Mouse (Mus musculus) embryonic facial prominence, embryonic 14.5 days (tissue): Measurements from ENCODE around the gene Nhlrc3. TPM values are rescaled to one million over a fixed set of nuclear protein-coding genes. Genes with fewer than 3 reads are reported as not detected.
A peak's percentile ranks its signal among the peaks of the same experiment; 100 is the strongest.

ENCODE experiments used
- ATAC-seq: fragments of 200-750 bp; cut with Nextera tagmentation; 2 replicates; pipeline ENCODE4 v1.8.0; 2017; ENCODE audit warnings: low read depth, moderate number of reproducible peaks, moderate TSS enrichment
- DNase-seq: peaks from one replicate; pipeline ENCODE4 v3.0.0-alpha.2; 2015; ENCODE audit warnings: low spot score
- H3K27ac ChIP-seq: fragments of 300-500 bp; sonication (generic); replicated peaks from 2 replicates; pipeline ENCODE4 v1.5.1; 2014; ENCODE audit warnings: low read depth, mild to moderate bottlenecking, low read length, moderate library complexity
- H3K27me3 ChIP-seq: fragments of 300-500 bp; sonication (generic); replicated peaks from 2 replicates; pipeline ENCODE4 v1.6.1; 2014; ENCODE audit warnings: low read length; ENCODE audit not compliant: control insufficient read depth, insufficient read depth
- H3K36me3 ChIP-seq: fragments of 300-500 bp; sonication (generic); 2 replicates; pipeline ENCODE4 v1.6.1; 2014; ENCODE audit warnings: low read length, mixed read lengths; ENCODE audit not compliant: control insufficient read depth, insufficient read depth
- H3K4me1 ChIP-seq: fragments of 300-500 bp; sonication (generic); 2 replicates; pipeline ENCODE4 v1.6.1; 2014; ENCODE audit warnings: antibody characterized with exemption, low read length; ENCODE audit not compliant: control insufficient read depth, insufficient read depth
- H3K4me2 ChIP-seq: fragments of 300-500 bp; sonication (generic); 2 replicates; pipeline ENCODE4 v1.6.1; 2014; ENCODE audit warnings: low read depth, mild to moderate bottlenecking, low read length, moderate library complexity, mixed read lengths
- H3K4me3 ChIP-seq: fragments of 300-500 bp; sonication (generic); 2 replicates; pipeline ENCODE4 v1.5.1; 2014; ENCODE audit warnings: low read depth, mild to moderate bottlenecking, low read length
- H3K9ac ChIP-seq: fragments of 300-500 bp; sonication (generic); 2 replicates; pipeline ENCODE4 v1.6.1; 2014; ENCODE audit warnings: low read depth, mild to moderate bottlenecking, low read length, moderate library complexity, mixed read lengths
- H3K9me3 ChIP-seq: fragments of 300-500 bp; sonication (generic); 2 replicates; pipeline ENCODE4 v1.6.1; 2016; ENCODE audit warnings: low read length; ENCODE audit not compliant: control insufficient read depth
- WGBS: fragments of 180-500 bp; shearing (Covaris S2); extraction: QIAGEN DNeasy Blood & Tissue Kit; methylation state at CpG from one replicate; pipeline ENCODE4 v1.1.7; 2014; 5-methylcytosine and 5-hydroxymethylcytosine counted together
- polyA plus RNA-seq: library from polyadenylated mRNA; unstranded; fragments of >200 nt; fragmentation: Nextera tagmentation; extraction: Ambion mirVana; gene quantifications from 2 replicates; pipeline ENCODE4 v1.2.1, GENCODE M21; 2014

Gene Nhlrc3
- polyA plus RNA-seq, 1 experiment from 2014 or later = 10.2 TPM

DNA sequence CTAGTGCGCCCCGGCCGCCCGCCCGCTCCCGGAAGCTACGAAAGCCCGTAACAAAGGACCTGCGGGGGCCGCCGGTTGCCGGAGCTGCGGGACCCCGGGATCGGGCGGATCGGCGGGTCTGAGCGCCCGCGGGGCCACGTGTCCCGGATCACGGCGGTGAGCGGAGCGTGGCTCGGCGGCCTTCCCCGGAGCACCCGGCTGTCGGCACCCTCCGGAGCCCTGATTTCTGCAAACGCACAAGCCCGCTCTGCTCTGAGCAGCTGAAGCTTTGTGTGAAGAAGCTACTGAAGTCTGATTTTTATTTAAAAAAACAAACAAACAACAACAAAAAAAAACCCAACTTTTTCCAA is 608 bp upstream of the Nhlrc3 start:
- Histone ChIP-seq H3K4me3 (peak overlapping the region; percentile 86), H3K27me3 (no peaks in the 10 kb centered on the region), H3K9ac (peak overlapping the region; percentile 95), H3K36me3 (peaks cover 12% of the 10 kb centered on the region), H3K9me3 (no peaks in the 10 kb centered on the region), H3K4me2 (peak overlapping the region; percentile 80), H3K27ac (peak overlapping the region; percentile 89), H3K4me1 (peaks cover 18% of the 10 kb centered on the region)
- DNase-seq = no peak
- peak; percentile 53 for ATAC-seq
- under 1% methylated on average over 35 of the region's 35 CpGs for WGBS

DNA sequence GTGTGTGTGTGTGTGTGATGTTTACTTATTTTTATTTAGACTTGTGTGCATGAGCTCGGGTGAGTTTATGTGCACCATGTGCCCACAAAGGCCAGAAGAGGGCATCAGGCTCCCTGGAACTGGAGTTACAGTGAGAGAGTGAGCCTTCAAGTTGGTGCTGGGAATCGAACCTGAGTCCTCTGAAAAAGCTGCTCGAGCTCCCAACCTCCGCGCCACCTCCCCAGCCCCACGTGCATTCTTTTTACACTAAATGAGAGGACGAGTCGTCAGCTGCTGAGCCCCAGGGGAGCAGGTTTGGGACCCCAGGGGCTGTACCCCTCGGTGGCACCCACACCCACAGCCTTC is 459 bp downstream of the Nhlrc3 start:
- peak overlapping the region; percentile 79 for H3K27ac ChIP-seq
- no peak for ATAC-seq
- peaks cover 18% of the 10 kb centered on the region for H3K4me1 ChIP-seq
- H3K4me2 ChIP-seq = peak overlapping the region; percentile 80
- DNase-seq = no peak
- no peaks in the 10 kb centered on the region for H3K27me3 ChIP-seq
- no peaks in the 10 kb centered on the region for H3K9me3 ChIP-seq
- peaks cover 23% of the 10 kb centered on the region for H3K36me3 ChIP-seq
- peak overlapping the region; percentile 86 for H3K4me3 ChIP-seq
- 5% methylated on average over 9 of the region's 9 CpGs for WGBS
- peak overlapping the region; percentile 95 for H3K9ac ChIP-seq

DNA sequence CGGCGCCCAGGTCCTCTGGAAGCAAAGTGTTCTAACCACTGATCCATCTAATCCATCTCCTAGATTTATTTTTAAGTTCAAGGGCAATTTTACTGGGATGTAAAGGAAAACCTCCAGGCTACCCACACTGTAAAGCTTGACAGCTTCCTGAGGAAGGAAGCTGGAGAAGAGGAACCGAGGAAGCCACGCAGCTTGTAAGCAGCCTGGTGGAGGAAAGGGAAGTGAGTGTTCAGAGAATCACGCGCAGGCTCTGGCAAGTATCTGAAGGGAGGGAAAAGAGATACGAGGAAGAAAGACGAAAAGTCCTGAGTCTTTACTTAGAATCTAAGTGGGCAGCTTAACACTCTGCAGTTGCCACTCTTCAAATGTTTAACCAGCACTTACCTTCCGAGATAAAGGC is 3.0 kb downstream of the Nhlrc3 start:
- ATAC-seq (no peak), DNase-seq (no peak)
- Histone ChIP-seq H3K27me3 (no peaks in the 10 kb centered on the region), H3K4me1 (peaks cover 3% of the 10 kb centered on the region; the same call in 1 of the 2 replicates), H3K4me2 (no peak overlapping the region), H3K9me3 (no peaks in the 10 kb centered on the region), H3K27ac (no peak overlapping the region), H3K36me3 (peaks cover 47% of the 10 kb centered on the region), H3K4me3 (no peak overlapping the region), H3K9ac (no peak overlapping the region)
- 85% methylated on average over 9 of the region's 9 CpGs for WGBS

DNA sequence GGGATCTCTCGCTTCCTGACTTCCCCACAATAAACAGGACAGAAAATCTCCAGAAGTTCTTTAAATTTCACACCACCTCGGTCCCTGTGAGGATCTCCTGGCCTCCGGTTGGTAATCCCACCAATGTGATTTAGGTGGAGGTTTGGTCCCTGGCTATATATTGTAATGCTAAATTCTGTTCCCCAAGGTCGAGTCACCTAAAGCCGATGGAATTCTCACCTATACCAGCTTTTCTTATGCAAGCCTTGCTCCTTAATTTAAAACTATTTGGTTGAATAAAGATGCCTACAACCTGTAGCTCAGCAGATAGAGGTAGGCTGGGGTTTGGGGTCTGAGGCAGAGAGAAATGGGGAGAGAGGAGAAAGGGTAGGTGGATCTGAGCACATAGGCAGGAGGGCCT is 5.4 kb downstream of the Nhlrc3 start:
- Histone ChIP-seq H3K9ac (no peak overlapping the region), H3K4me2 (no peak overlapping the region), H3K27ac (no peak overlapping the region), H3K4me3 (no peak overlapping the region), H3K9me3 (no peaks in the 10 kb centered on the region), H3K36me3 (peaks cover 71% of the 10 kb centered on the region), H3K4me1 (no peaks in the 10 kb centered on the region; the same call in 1 of the 2 replicates), H3K27me3 (no peaks in the 10 kb centered on the region)
- DNase-seq = no peak
- WGBS = 78% methylated on average over 5 of the region's 5 CpGs
- no peak for ATAC-seq

- H3K4me1 ChIP-seq = no peaks in the 10 kb centered on the region
- ATAC-seq (no peak), DNase-seq (no peak)
- peaks cover 93% of the 10 kb centered on the region for H3K36me3 ChIP-seq
- H3K4me3 ChIP-seq = no peak overlapping the region
- 79% methylated on average over 7 of the region's 7 CpGs for WGBS
- no peak overlapping the region for H3K27ac ChIP-seq
- H3K4me2 ChIP-seq = no peak overlapping the region
- H3K27me3 ChIP-seq = no peaks in the 10 kb centered on the region
- H3K9ac ChIP-seq = no peak overlapping the region
- no peaks in the 10 kb centered on the region for H3K9me3 ChIP-seq
These were observed 8.1 kb downstream of the Nhlrc3 start for GRCm38 (mm10) chr3:53454984-53455383.

DNA sequence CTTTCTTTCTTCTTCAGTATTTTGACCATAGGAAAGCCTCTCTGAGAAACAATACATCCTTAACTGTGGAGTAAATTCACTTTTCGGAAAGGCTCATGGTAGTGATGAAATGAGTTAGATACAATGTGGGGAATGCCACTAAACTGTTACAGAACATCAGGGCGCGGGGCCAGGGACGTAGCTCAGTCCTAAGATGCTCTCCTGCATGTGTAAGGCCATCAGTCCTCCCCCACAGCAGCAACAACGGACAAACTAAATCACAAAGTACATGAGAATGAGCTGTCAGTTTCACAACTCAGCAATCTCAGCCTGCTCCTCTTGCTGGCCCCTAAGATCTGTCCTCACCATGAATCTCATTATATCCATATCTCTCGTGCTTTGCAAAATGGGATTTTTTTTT is 8.6 kb downstream of the Nhlrc3 start:
- DNase-seq (no peak), ATAC-seq (no peak)
- Histone ChIP-seq H3K4me3 (no peak overlapping the region), H3K27me3 (no peaks in the 10 kb centered on the region), H3K9me3 (no peaks in the 10 kb centered on the region), H3K36me3 (peaks cover 90% of the 10 kb centered on the region), H3K4me1 (no peaks in the 10 kb centered on the region), H3K4me2 (no peak overlapping the region), H3K9ac (no peak overlapping the region), H3K27ac (no peak overlapping the region)
- WGBS = 94% methylated on average over 6 of the region's 6 CpGs

- Histone ChIP-seq H3K4me1 (no peaks in the 10 kb centered on the region), H3K27ac (no peak overlapping the region), H3K4me2 (no peak overlapping the region), H3K9ac (no peak overlapping the region), H3K4me3 (no peak overlapping the region), H3K36me3 (peaks cover 87% of the 10 kb centered on the region), H3K9me3 (no peaks in the 10 kb centered on the region), H3K27me3 (no peaks in the 10 kb centered on the region)
- ATAC-seq (no peak), DNase-seq (no peak)
- WGBS = 94% methylated on average over 6 of the region's 6 CpGs
These were observed 9.1 kb downstream of the Nhlrc3 start for GRCm38 (mm10) chr3:53454005-53454404.

DNA sequence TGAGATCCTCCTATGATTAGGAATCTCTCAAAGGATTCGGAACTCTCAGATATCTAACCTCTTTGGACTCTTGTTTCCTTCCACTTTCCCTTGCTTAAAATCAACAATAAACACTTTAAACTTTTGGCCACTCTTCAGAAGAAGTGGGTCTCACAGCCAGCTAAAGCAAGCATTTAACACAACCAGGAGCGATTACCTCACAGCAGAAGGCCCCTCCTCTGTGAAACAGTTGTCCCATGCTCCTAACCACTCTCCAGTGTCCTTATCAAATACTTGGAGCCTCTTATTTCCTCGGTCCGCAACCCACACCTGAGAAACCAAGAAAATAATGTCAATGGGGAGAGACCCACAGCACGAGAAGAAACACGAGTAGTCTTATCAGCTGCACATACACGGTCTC is 9.8 kb downstream of the Nhlrc3 start:
- H3K9ac ChIP-seq = no peak overlapping the region
- H3K4me1 ChIP-seq = no peaks in the 10 kb centered on the region
- no peaks in the 10 kb centered on the region for H3K27me3 ChIP-seq
- 92% methylated on average over 7 of the region's 7 CpGs for WGBS
- no peak overlapping the region for H3K27ac ChIP-seq
- ATAC-seq (no peak), DNase-seq (no peak)
- H3K4me2 ChIP-seq = no peak overlapping the region
- H3K4me3 ChIP-seq = no peak overlapping the region
- H3K36me3 ChIP-seq = peaks cover 81% of the 10 kb centered on the region
- H3K9me3 ChIP-seq = no peaks in the 10 kb centered on the region

DNA sequence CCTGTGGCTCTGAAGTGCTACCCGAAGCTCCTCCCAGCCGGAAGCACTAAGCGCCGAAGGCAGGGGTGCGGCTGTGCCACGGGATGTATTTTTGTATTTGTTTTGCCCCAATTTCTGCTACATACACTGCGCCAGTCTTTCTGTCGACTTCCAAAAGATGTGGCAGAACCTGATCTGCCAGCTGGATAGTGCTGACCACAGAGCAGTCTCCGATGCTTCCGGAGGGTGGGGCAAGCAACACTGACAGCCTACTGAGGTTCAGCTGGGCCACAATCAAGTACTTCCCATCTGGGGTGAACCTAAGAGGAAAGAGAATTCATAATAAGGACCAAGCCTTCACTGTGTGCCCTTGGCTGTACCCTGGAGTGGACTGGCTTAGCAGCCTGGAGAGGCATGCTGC is 10.8 kb downstream of the Nhlrc3 start:
- Histone ChIP-seq H3K27ac (no peak overlapping the region), H3K9ac (no peak overlapping the region), H3K4me2 (no peak overlapping the region), H3K27me3 (no peaks in the 10 kb centered on the region), H3K9me3 (no peaks in the 10 kb centered on the region), H3K36me3 (peaks cover 71% of the 10 kb centered on the region), H3K4me1 (no peaks in the 10 kb centered on the region), H3K4me3 (no peak overlapping the region)
- ATAC-seq (no peak), DNase-seq (peak; percentile 34)
- 78% methylated on average over 10 of the region's 10 CpGs for WGBS
